Mouse (Mus musculus) neutrophil, adult 65 days (primary cell): ENCODE data around the gene Gm16451. TPM values are rescaled to one million over a fixed set of nuclear protein-coding genes. Genes with fewer than 3 reads are reported as not detected.

ENCODE experiments used
- total RNA-seq: library from RNA; stranded (reverse); gene quantifications from 2 replicates; pipeline ENCODE4 v1.2.4, GENCODE M21; 2023

The Gm16451 gene
- not detected in 2 replicates for total RNA-seq

GRCm38 (mm10) chr7:22118145-22118544 lies at the start of gene Gm16451:
Gm16451 (minus strand) TSS chr7:22118245.

DNA sequence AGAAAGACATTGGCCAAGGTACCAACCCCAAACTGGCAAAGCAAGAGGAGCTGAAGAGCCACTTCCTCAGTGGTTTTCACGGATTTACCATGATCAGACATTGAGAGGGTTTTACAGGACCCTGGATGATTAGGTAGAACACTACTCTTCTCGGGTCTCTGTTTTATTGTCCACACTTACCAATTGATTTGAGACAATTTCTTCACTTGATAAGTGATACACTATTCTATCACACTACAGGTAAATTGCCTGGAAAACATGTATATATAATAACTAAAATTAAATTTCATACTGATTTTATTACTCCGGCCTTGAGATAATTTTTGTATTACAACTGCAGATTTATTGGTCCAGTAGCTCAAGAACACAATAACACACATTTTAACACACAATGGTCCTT lies 45.9 kb upstream of the Gm16451 start, which contains the start of gene Vmn1r142:
Gene Vmn1r142 (minus strand): TSS at position 101 of the 400 bp plus-strand sequence.

DNA sequence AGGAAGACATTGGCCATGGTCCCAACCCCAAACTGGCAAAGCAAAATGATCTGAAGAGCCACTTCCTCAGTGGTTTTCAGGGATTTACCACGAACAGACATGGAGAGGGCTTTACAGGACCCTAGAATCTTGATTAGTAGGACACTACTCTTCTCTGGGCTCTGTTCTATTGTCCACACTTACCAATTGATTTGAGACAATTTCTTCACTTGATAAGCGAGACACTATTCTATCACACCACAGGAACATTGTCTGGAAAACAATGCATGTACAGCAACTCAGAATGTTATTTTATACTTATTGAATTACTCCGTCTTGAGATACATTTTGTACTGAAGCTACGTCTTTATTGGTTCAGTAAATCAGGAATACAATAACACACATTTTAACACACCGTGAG lies 16.6 kb upstream of the Gm16451 start, which contains the start of gene Gm10666:
Gene Gm10666 (minus strand): TSS at position 101 of the 400 bp plus-strand sequence.

GRCm38 (mm10) chr7:22068757-22069156 lies 49.3 kb downstream of the Gm16451 start, which contains the start of gene Vmn1r139:
Vmn1r139 (plus strand) TSS chr7:22069057.

Other genes starting within 250 kb of the Gm16451 start
- not detected in 2 replicates for gene Gm5891, start 197.0 kb downstream of the Gm16451 start, total RNA-seq
- gene Vmn1r137, start 123.7 kb downstream of the Gm16451 start, total RNA-seq = not detected in 2 replicates
- gene Vmn1r138, start 89.3 kb downstream of the Gm16451 start, total RNA-seq = not detected in 2 replicates
- gene Gm6176, start 61.9 kb downstream of the Gm16451 start, total RNA-seq = not detected in 2 replicates
- not detected in 2 replicates for gene Vmn1r139, start 49.2 kb downstream of the Gm16451 start, total RNA-seq
- not detected in 2 replicates for gene Gm10666, start 16.5 kb upstream of the Gm16451 start, total RNA-seq
- gene Vmn1r142, start 45.8 kb upstream of the Gm16451 start, total RNA-seq = not detected in 2 replicates
- not detected in 2 replicates for gene Vmn1r143, start 71.1 kb upstream of the Gm16451 start, total RNA-seq
- gene Gm8653, start 83.0 kb upstream of the Gm16451 start, total RNA-seq = not detected in 2 replicates
- gene Gm8453, start 111.2 kb upstream of the Gm16451 start, total RNA-seq = not detected in 2 replicates
- not detected in 2 replicates for gene Gm4187, start 211.5 kb upstream of the Gm16451 start, total RNA-seq